Mouse (Mus musculus) heart, embryonic 12.5 days (tissue): ENCODE measurements at regions not wholly inside any gene's neighbourhood (a gene's known extent, or its start where the extent isn't known, plus 50 kb on each side); places are given as distances from the start of the nearest gene placed in this dataset.

Experiments used
- ATAC-seq: fragments of 200-750 bp; cut with Nextera tagmentation; 2 replicates; pipeline ENCODE4 v1.8.0; 2017; ENCODE audit warnings: moderate TSS enrichment, moderate library complexity; ENCODE audit not compliant: insufficient number of reproducible peaks, low FRiP score
- H3K27ac ChIP-seq: fragments of 300-500 bp; sonication (generic); 2 replicates; pipeline ENCODE4 v1.5.1; 2016; ENCODE audit warnings: mild to moderate bottlenecking, moderate library complexity; ENCODE audit not compliant: poor library complexity, severe bottlenecking
- H3K27me3 ChIP-seq: fragments of 300-500 bp; sonication (generic); replicated peaks from 2 replicates; pipeline ENCODE4 v1.6.1; 2016; ENCODE audit warnings: mild to moderate bottlenecking, moderate library complexity
- H3K36me3 ChIP-seq: fragments of 300-500 bp; sonication (generic); 2 replicates; pipeline ENCODE4 v1.6.1; 2016; ENCODE audit warnings: mild to moderate bottlenecking, moderate library complexity
- H3K4me1 ChIP-seq: fragments of 300-500 bp; sonication (generic); replicated peaks from 2 replicates; pipeline ENCODE4 v1.6.1; 2016; ENCODE audit warnings: mild to moderate bottlenecking
- H3K4me2 ChIP-seq: fragments of 300-500 bp; sonication (generic); 2 replicates; pipeline ENCODE4 v1.6.1; 2016; ENCODE audit warnings: mild to moderate bottlenecking, moderate library complexity
- H3K4me3 ChIP-seq: fragments of 300-500 bp; sonication (generic); 2 replicates; pipeline ENCODE4 v1.5.1; 2016; ENCODE audit warnings: mild to moderate bottlenecking
- H3K9ac ChIP-seq: fragments of 300-500 bp; sonication (generic); 2 replicates; pipeline ENCODE4 v1.6.1; 2016; ENCODE audit warnings: mild to moderate bottlenecking, moderate library complexity
- H3K9me3 ChIP-seq: fragments of 300-500 bp; sonication (generic); replicated peaks from 2 replicates; pipeline ENCODE4 v1.6.1; 2016; ENCODE audit warnings: mild to moderate bottlenecking, moderate library complexity
- WGBS: fragments of 180-500 bp; shearing (Covaris S2); methylation state at CpG from one replicate; pipeline ENCODE4 v1.1.7; 2016; 5-methylcytosine and 5-hydroxymethylcytosine counted together

- Histone ChIP-seq H3K9ac (no peak overlapping the region), H3K4me3 (no peak overlapping the region), H3K36me3 (no peaks in the 10 kb centered on the region), H3K4me1 (peaks cover 17% of the 10 kb centered on the region), H3K27me3 (no peaks in the 10 kb centered on the region), H3K9me3 (no peaks in the 10 kb centered on the region), H3K4me2 (no peak overlapping the region), H3K27ac (no peak overlapping the region)
- ATAC-seq, result no peak
- 37% methylated on average over 8 of the region's 8 CpGs for WGBS
Observed at GRCm38 (mm10) chr4:106048053-106048452, 258.4 kb downstream of the Gm12728 start.

- H3K27me3 ChIP-seq, result no peaks in the 10 kb centered on the region
- H3K4me1 ChIP-seq, result peaks cover 14% of the 10 kb centered on the region
- 83% methylated on average over 8 of the region's 8 CpGs for WGBS
- H3K4me3 ChIP-seq, result no peak overlapping the region
- no peak overlapping the region for H3K27ac ChIP-seq
- ATAC-seq, result no peak
- no peak overlapping the region for H3K4me2 ChIP-seq
- H3K9me3 ChIP-seq, result no peaks in the 10 kb centered on the region
- H3K36me3 ChIP-seq, result no peaks in the 10 kb centered on the region
- H3K9ac ChIP-seq, result no peak overlapping the region
Observed at GRCm38 (mm10) chr4:106048797-106049196, 259.1 kb downstream of the Gm12728 start.

- 60% methylated on average over 3 of the region's 3 CpGs for WGBS
Observed at GRCm38 (mm10) chr4:106049880-106050279, 260.2 kb downstream of the Gm12728 start.

GRCm38 (mm10) chr4:106050297-106050696 lies 260.6 kb downstream of the Gm12728 start:
- Histone ChIP-seq H3K4me3 (no peak overlapping the region), H3K9me3 (no peaks in the 10 kb centered on the region), H3K4me1 (peaks cover 19% of the 10 kb centered on the region; the same call in 1 of the 2 replicates), H3K36me3 (no peaks in the 10 kb centered on the region), H3K27me3 (no peaks in the 10 kb centered on the region), H3K9ac (no peak overlapping the region), H3K4me2 (no peak overlapping the region), H3K27ac (no peak overlapping the region)
- 65% methylated on average over 3 of the region's 3 CpGs for WGBS
- no peak for ATAC-seq

More at GRCm38 (mm10) chr4:106049880-106050279, 260.2 kb downstream of the Gm12728 start:
- Histone ChIP-seq H3K4me2 (no peak overlapping the region), H3K4me1 (peaks cover 19% of the 10 kb centered on the region; the same call in 1 of the 2 replicates), H3K27me3 (no peaks in the 10 kb centered on the region), H3K36me3 (no peaks in the 10 kb centered on the region), H3K27ac (no peak overlapping the region), H3K9me3 (no peaks in the 10 kb centered on the region), H3K4me3 (no peak overlapping the region), H3K9ac (no peak overlapping the region)
- ATAC-seq, result no peak

- Histone ChIP-seq H3K9ac (no peak overlapping the region), H3K4me1 (0 out of 2 replicates have a peak, but pooled peaks cover 11% of the 10 kb centered on the region), H3K36me3 (no peaks in the 10 kb centered on the region), H3K27me3 (no peaks in the 10 kb centered on the region), H3K4me3 (no peak overlapping the region), H3K9me3 (no peaks in the 10 kb centered on the region), H3K4me2 (no peak overlapping the region), H3K27ac (no peak overlapping the region)
- ATAC-seq, result no peak
- WGBS, result 57% methylated on average over 9 of the region's 9 CpGs
Observed at GRCm38 (mm10) chr4:106053496-106053895, 262.5 kb upstream of the Usp24 start.

- no peak overlapping the region for H3K4me3 ChIP-seq
- H3K9me3 ChIP-seq, result no peaks in the 10 kb centered on the region
- 43% methylated on average over 7 of the region's 7 CpGs for WGBS
- 0 out of 2 replicates have a peak, but pooled peaks cover 11% of the 10 kb centered on the region for H3K4me1 ChIP-seq
- no peak overlapping the region for H3K9ac ChIP-seq
- no peak for ATAC-seq
- H3K27ac ChIP-seq, result no peak overlapping the region
- no peaks in the 10 kb centered on the region for H3K27me3 ChIP-seq
- H3K36me3 ChIP-seq, result no peaks in the 10 kb centered on the region
- no peak overlapping the region for H3K4me2 ChIP-seq
Observed at GRCm38 (mm10) chr4:106054324-106054723, 261.7 kb upstream of the Usp24 start.

GRCm38 (mm10) chr4:106062651-106063050 lies 253.4 kb upstream of the Usp24 start:
- no peak for ATAC-seq
- WGBS, result 75% methylated on average over 12 of the region's 12 CpGs
- no peak overlapping the region for H3K9ac ChIP-seq
- no peaks in the 10 kb centered on the region for H3K9me3 ChIP-seq
- 0 out of 2 replicates have a peak, but pooled peaks cover 3% of the 10 kb centered on the region for H3K4me1 ChIP-seq
- H3K27ac ChIP-seq, result no peak overlapping the region
- no peak overlapping the region for H3K4me3 ChIP-seq
- H3K27me3 ChIP-seq, result no peaks in the 10 kb centered on the region
- no peak overlapping the region for H3K4me2 ChIP-seq
- no peaks in the 10 kb centered on the region for H3K36me3 ChIP-seq

- no peaks in the 10 kb centered on the region for H3K36me3 ChIP-seq
- no peaks in the 10 kb centered on the region for H3K27me3 ChIP-seq
- H3K27ac ChIP-seq, result no peak overlapping the region
- H3K4me3 ChIP-seq, result no peak overlapping the region
- 0 out of 2 replicates have a peak, but pooled peaks cover 3% of the 10 kb centered on the region for H3K4me1 ChIP-seq
- 57% methylated on average over 6 of the region's 6 CpGs for WGBS
- H3K4me2 ChIP-seq, result no peak overlapping the region
- no peak for ATAC-seq
- no peak overlapping the region for H3K9ac ChIP-seq
- H3K9me3 ChIP-seq, result no peaks in the 10 kb centered on the region
Observed at GRCm38 (mm10) chr4:106063851-106064382, 252.1 kb upstream of the Usp24 start.

- H3K27me3 ChIP-seq, result no peaks in the 10 kb centered on the region
- no peaks in the 10 kb centered on the region for H3K36me3 ChIP-seq
- no peak overlapping the region for H3K27ac ChIP-seq
- no peak overlapping the region for H3K9ac ChIP-seq
- H3K4me2 ChIP-seq, result no peak overlapping the region
- WGBS, result 67% methylated on average over 9 of the region's 9 CpGs
- H3K9me3 ChIP-seq, result no peaks in the 10 kb centered on the region
- 0 out of 2 replicates have a peak, but pooled peaks cover 3% of the 10 kb centered on the region for H3K4me1 ChIP-seq
- ATAC-seq, result no peak
- H3K4me3 ChIP-seq, result no peak overlapping the region
Observed at GRCm38 (mm10) chr4:106067023-106067422, 249.0 kb upstream of the Usp24 start.

GRCm38 (mm10) chr4:106083546-106083945 lies 232.5 kb upstream of the Usp24 start:
- peaks cover 4% of the 10 kb centered on the region; the same call in 1 of the 2 replicates for H3K4me1 ChIP-seq
- H3K27ac ChIP-seq, result no peak overlapping the region
- H3K36me3 ChIP-seq, result no peaks in the 10 kb centered on the region
- H3K4me2 ChIP-seq, result no peak overlapping the region
- H3K9me3 ChIP-seq, result no peaks in the 10 kb centered on the region
- no peaks in the 10 kb centered on the region for H3K27me3 ChIP-seq
- H3K9ac ChIP-seq, result no peak overlapping the region
- no peak for ATAC-seq
- H3K4me3 ChIP-seq, result no peak overlapping the region

GRCm38 (mm10) chr4:106091927-106092675 lies 223.9 kb upstream of the Usp24 start:
- Histone ChIP-seq H3K9me3 (no peaks in the 10 kb centered on the region), H3K27me3 (no peaks in the 10 kb centered on the region), H3K4me1 (peaks cover 7% of the 10 kb centered on the region; the same call in 1 of the 2 replicates), H3K4me3 (no peak overlapping the region), H3K4me2 (no peak overlapping the region), H3K27ac (no peak overlapping the region), H3K9ac (no peak overlapping the region), H3K36me3 (no peaks in the 10 kb centered on the region)
- WGBS, result 44% methylated on average over 9 of the region's 9 CpGs
- no peak for ATAC-seq
